Mouse (Mus musculus): ENCODE measurements around the gene Hip1r. TPM values are rescaled to one million over a fixed set of nuclear protein-coding genes. Genes with fewer than 3 reads are reported as not detected.

Hip1r gene
- polyA plus RNA-seq, 1 experiment from 2014 or later = 31.2 TPM

DNA sequence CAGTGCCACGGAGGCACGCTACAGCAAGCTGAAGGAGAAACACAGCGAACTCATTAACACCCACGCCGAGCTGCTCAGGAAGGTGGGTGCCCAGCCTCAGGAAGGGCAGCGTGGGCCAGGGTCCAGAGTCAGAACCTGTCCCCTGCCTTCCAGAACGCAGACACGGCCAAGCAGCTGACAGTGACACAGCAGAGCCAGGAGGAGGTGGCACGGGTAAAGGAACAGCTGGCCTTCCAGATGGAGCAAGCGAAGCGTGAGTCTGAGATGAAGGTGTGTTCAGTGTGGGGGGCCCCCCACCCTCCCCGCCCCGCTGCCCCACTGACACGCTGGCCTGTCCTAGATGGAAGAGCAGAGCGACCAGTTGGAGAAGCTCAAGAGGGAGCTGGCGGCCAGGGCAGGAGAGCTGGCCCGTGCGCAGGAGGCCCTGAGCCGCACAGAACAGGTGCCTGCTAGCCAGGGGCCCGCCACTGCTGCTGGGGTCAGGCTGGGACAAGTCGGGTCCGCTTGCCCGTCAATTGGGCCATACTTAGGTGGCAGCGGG lies 23.9 kb downstream of the Hip1r start:
- H3K27ac ChIP-seq (ENCODE audit: low read length) = no peak overlapping the region
- no peak for ATAC-seq (ENCODE audit: insufficient read depth, low FRiP score)
- WGBS = 86% methylated on average over 24 of the region's 24 CpGs
- H3K9ac ChIP-seq (ENCODE audit: low read length) = no peak overlapping the region
- H3K36me3 ChIP-seq (ENCODE audit: control insufficient read depth, insufficient read depth, low read length) = no peaks in the 10 kb centered on the region
- no peak overlapping the region for H3K4me3 ChIP-seq (replicated peaks; ENCODE audit: low read length)
- no peaks in the 10 kb centered on the region for H3K27me3 ChIP-seq (ENCODE audit: control insufficient read depth, insufficient read depth, low read length)
- H3K9me3 ChIP-seq (replicated peaks; ENCODE audit: control insufficient read depth, low read length) = no peaks in the 10 kb centered on the region
- H3K4me1 ChIP-seq (ENCODE audit: control insufficient read depth, insufficient read depth, low read length) = 0 out of 2 replicates have a peak, but pooled peaks cover 5% of the 10 kb centered on the region
- H3K4me2 ChIP-seq (ENCODE audit: low read depth, low read length) = no peak overlapping the region

DNA sequence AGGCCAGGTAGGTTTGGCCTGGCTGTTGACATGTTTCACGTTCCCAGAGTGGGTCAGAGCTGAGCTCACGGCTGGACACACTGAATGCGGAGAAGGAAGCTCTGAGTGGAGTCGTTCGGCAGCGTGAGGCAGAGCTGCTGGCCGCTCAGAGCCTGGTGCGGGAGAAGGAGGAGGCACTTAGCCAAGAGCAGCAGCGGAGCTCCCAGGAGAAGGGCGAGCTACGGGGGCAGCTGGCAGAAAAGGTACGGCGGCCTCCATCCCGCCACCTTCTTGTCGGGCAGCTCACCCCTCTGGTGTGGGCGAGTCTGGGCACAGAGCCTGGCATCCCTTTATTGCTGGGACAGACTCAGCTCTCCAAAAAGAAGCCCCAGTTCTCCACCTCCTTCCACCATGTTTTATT lies 24.4 kb downstream of the Hip1r start:
- 74% methylated on average over 16 of the region's 16 CpGs for WGBS
- H3K27ac ChIP-seq (ENCODE audit: low read length) = no peak overlapping the region
- H3K4me1 ChIP-seq (ENCODE audit: control insufficient read depth, insufficient read depth, low read length) = no peaks in the 10 kb centered on the region
- no peaks in the 10 kb centered on the region for H3K36me3 ChIP-seq (ENCODE audit: control insufficient read depth, insufficient read depth, low read length)
- H3K27me3 ChIP-seq (ENCODE audit: control insufficient read depth, insufficient read depth, low read length) = no peaks in the 10 kb centered on the region
- H3K9ac ChIP-seq (ENCODE audit: low read length) = no peak overlapping the region
- H3K4me2 ChIP-seq (ENCODE audit: low read depth, low read length) = no peak overlapping the region
- no peaks in the 10 kb centered on the region for H3K9me3 ChIP-seq (replicated peaks; ENCODE audit: control insufficient read depth, low read length)
- no peak overlapping the region for H3K4me3 ChIP-seq (replicated peaks; ENCODE audit: low read length)
- no peak for ATAC-seq (ENCODE audit: insufficient read depth, low FRiP score)

DNA sequence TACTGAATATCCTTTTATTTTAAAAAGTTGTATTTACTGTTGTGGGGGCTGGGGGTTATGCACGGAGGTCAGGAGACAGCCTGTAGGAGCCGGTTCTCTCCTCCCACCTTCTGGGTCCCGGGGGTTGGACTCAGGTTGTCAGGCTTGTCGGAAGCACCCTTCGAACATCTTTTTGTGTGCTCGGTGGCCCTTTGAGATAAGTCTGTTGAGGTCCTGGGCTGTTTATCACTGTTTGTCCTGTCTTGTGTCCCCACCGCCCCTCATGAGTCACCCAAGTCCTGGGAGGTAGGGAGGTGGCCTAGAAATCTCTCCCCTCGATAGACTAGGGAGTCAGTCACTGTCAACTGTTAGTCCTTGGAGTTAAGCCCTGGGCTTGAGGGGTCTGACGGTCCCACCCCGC lies 24.9 kb downstream of the Hip1r start:
- H3K36me3 ChIP-seq (ENCODE audit: control insufficient read depth, insufficient read depth, low read length) = no peaks in the 10 kb centered on the region
- H3K9ac ChIP-seq (ENCODE audit: low read length) = no peak overlapping the region
- WGBS = 68% methylated on average over 10 of the region's 10 CpGs
- no peak overlapping the region for H3K4me3 ChIP-seq (replicated peaks; ENCODE audit: low read length)
- H3K27ac ChIP-seq (ENCODE audit: low read length) = no peak overlapping the region
- H3K4me2 ChIP-seq (ENCODE audit: low read depth, low read length) = no peak overlapping the region
- no peaks in the 10 kb centered on the region for H3K9me3 ChIP-seq (replicated peaks; ENCODE audit: control insufficient read depth, low read length)
- ATAC-seq (ENCODE audit: insufficient read depth, low FRiP score) = no peak
- no peaks in the 10 kb centered on the region for H3K4me1 ChIP-seq (ENCODE audit: control insufficient read depth, insufficient read depth, low read length)
- no peaks in the 10 kb centered on the region for H3K27me3 ChIP-seq (ENCODE audit: control insufficient read depth, insufficient read depth, low read length)

DNA sequence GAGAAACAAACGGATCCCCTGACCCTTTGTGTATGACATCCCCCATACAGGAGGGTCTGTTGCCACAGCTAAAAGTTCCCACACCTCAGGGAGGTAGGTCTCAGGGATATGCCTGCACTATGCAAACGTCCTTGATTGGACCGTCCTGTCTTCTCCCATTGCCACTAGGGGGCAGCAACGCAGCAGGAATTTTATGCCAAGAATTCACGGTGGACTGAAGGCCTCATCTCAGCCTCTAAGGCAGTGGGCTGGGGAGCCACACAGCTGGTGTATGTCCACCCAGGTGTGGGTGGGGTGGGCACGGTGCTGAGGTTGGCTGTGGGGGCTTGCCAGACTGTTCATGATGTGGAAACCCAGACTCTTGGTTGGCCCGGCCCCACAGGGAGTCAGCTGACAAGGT lies 27.4 kb downstream of the Hip1r start:
- H3K36me3 ChIP-seq (ENCODE audit: control insufficient read depth, insufficient read depth, low read length) = peaks cover 1% of the 10 kb centered on the region
- H3K9ac ChIP-seq (ENCODE audit: low read length) = no peak overlapping the region
- no peak overlapping the region for H3K4me2 ChIP-seq (ENCODE audit: low read depth, low read length)
- H3K4me3 ChIP-seq (replicated peaks; ENCODE audit: low read length) = no peak overlapping the region
- no peaks in the 10 kb centered on the region; the same call in 1 of the 2 replicates for H3K4me1 ChIP-seq (ENCODE audit: control insufficient read depth, insufficient read depth, low read length)
- 8% methylated on average over 7 of the region's 7 CpGs for WGBS
- ATAC-seq (ENCODE audit: insufficient read depth, low FRiP score) = peak; percentile 26; the same call in 1 of the 2 replicates
- H3K27ac ChIP-seq (ENCODE audit: low read length) = no peak overlapping the region
- no peaks in the 10 kb centered on the region for H3K9me3 ChIP-seq (replicated peaks; ENCODE audit: control insufficient read depth, low read length)
- no peaks in the 10 kb centered on the region for H3K27me3 ChIP-seq (ENCODE audit: control insufficient read depth, insufficient read depth, low read length)

DNA sequence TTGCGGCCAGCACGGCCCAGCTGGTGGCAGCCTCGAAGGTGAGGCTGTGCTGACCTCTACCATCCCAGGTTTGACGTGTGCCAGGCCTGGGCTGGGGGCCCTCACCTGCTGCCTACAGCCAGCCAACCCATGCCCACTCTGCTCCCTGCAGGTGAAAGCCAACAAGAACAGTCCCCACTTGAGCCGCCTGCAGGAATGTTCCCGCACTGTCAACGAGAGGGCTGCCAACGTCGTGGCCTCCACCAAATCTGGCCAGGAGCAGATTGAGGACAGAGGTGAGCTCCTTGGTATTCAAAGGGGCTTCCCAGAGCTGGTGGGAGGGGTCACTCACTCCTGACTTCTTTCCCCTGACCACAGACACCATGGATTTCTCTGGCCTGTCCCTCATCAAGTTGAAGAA lies 27.8 kb downstream of the Hip1r start:
- WGBS = 57% methylated on average over 9 of the region's 9 CpGs
- Histone ChIP-seq H3K27me3 (ENCODE audit: control insufficient read depth, insufficient read depth, low read length) (no peaks in the 10 kb centered on the region), H3K27ac (ENCODE audit: low read length) (no peak overlapping the region), H3K9me3 (replicated peaks; ENCODE audit: control insufficient read depth, low read length) (no peaks in the 10 kb centered on the region), H3K4me1 (ENCODE audit: control insufficient read depth, insufficient read depth, low read length) (no peaks in the 10 kb centered on the region; the same call in 1 of the 2 replicates), H3K4me3 (replicated peaks; ENCODE audit: low read length) (no peak overlapping the region), H3K9ac (ENCODE audit: low read length) (no peak overlapping the region), H3K36me3 (ENCODE audit: control insufficient read depth, insufficient read depth, low read length) (peaks cover 6% of the 10 kb centered on the region), H3K4me2 (ENCODE audit: low read depth, low read length) (no peak overlapping the region)
- ATAC-seq (ENCODE audit: insufficient read depth, low FRiP score) = no peak

DNA sequence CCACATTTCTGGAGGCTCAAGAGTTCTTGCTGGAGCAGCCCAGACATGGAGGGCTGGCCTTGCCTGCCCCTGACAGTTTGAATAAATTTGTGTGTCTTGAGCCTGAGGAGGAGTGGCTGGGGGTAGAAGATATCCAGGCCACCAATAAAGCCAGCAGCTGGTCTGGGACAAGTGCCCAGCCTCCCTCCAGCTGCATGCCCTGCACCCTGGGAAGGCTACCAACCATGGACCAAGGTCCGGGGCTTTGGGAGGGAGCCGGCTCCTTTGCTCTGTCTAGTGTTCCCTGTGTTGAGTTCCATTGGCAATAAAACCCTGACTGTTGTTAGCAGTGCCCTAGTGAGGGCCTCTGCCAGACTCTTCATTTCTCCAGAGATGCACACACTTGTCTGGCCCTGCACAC lies 29.4 kb downstream of the Hip1r start:
- Histone ChIP-seq H3K27ac (ENCODE audit: low read length) (peak overlapping the region; percentile 13; the same call in 1 of the 2 replicates), H3K4me3 (replicated peaks; ENCODE audit: low read length) (no peak overlapping the region), H3K4me1 (ENCODE audit: control insufficient read depth, insufficient read depth, low read length) (no peaks in the 10 kb centered on the region; the same call in 1 of the 2 replicates), H3K4me2 (ENCODE audit: low read depth, low read length) (no peak overlapping the region), H3K36me3 (ENCODE audit: control insufficient read depth, insufficient read depth, low read length) (peaks cover 12% of the 10 kb centered on the region), H3K9me3 (replicated peaks; ENCODE audit: control insufficient read depth, low read length) (no peaks in the 10 kb centered on the region), H3K9ac (ENCODE audit: low read length) (no peak overlapping the region), H3K27me3 (ENCODE audit: control insufficient read depth, insufficient read depth, low read length) (no peaks in the 10 kb centered on the region)
- ATAC-seq (ENCODE audit: insufficient read depth, low FRiP score) = no peak
- WGBS = 77% methylated on average over 2 of the region's 2 CpGs

DNA sequence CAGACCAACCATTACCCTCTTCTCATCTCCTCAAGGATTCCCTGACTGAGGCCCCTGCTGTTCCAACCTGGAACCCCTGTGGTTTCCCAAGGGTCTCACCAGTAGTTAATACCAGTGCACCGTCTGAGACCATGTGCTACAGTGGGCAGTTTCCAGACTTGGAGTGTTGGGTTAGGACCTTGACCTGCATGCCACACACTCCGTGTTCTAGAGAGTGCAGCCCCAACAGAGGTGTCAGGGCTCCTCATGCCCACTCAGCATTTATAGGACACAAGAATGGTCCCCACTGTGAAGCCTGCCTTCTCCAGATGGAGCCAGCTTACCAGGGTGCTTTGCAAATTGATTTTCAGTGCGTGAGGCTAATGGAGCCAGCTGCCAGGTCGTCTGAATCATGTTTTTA lies 29.9 kb downstream of the Hip1r start:
- 71% methylated on average over 4 of the region's 4 CpGs for WGBS
- Histone ChIP-seq H3K4me2 (ENCODE audit: low read depth, low read length) (no peak overlapping the region), H3K9me3 (replicated peaks; ENCODE audit: control insufficient read depth, low read length) (no peaks in the 10 kb centered on the region), H3K27ac (ENCODE audit: low read length) (peak overlapping the region; percentile 13; the same call in 1 of the 2 replicates), H3K9ac (ENCODE audit: low read length) (no peak overlapping the region), H3K27me3 (ENCODE audit: control insufficient read depth, insufficient read depth, low read length) (no peaks in the 10 kb centered on the region), H3K36me3 (ENCODE audit: control insufficient read depth, insufficient read depth, low read length) (peaks cover 12% of the 10 kb centered on the region), H3K4me3 (replicated peaks; ENCODE audit: low read length) (no peak overlapping the region), H3K4me1 (ENCODE audit: control insufficient read depth, insufficient read depth, low read length) (no peaks in the 10 kb centered on the region; the same call in 1 of the 2 replicates)
- no peak for ATAC-seq (ENCODE audit: insufficient read depth, low FRiP score)

DNA sequence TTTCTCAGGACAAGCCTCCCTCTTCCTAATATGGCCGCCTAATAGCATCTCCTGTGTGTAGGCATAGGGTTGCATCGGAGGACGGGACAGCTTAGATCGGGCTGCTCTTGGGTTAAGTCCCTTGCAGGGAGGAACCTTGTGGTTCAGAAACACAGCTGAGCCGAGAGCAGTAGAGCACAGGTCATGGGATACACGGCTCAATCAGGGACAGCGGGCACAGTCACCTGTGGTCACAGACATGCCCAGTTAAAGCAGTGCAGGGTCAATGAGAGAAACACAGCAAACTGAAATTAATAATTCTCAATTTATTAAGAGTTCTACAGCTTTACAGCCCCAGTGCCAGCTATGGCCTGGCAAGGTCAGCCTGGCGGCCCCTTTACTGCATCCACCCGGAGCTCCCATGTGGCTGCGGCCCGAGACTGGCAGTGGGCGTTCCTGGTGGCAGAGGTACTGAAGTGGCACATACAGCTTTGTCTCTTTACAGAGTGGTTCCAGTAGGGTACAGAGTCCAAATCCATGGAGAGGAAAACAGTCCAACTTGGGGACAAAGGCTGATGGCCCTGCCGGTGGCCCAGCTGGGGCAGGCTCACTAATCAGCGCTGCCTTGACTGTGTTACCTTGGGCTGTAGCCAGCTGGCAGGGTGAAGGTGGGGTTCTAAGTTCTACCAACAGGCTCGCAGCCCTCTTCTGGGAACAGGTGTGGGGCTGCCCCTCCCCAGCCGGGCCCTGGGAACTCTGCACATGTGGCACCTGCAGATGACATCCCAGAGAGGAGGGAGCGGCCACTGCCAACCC lies 31.1 kb downstream of the Hip1r start:
- ATAC-seq (ENCODE audit: insufficient read depth, low FRiP score) = peak; percentile 49; the same call in 1 of the 2 replicates

DNA sequence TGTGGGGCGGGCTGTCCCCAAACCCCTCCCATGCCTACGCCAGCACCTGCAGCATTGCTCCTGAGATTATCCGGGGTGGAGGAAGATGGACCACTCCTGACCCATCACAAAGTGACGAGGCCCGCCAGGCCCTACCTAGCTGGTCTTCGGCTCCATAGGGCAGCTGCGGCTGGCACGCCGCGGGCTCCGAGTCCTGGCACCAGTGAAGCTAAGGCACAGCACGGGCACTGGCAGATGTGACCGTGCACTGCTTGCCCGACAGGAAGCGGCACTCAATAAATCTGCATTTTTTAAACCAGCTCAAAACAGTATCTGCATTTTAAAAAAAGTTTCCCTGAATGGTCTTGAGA lies 31.7 kb downstream of the Hip1r start:
- no peaks in the 10 kb centered on the region for H3K27me3 ChIP-seq (ENCODE audit: control insufficient read depth, insufficient read depth, low read length)
- H3K4me3 ChIP-seq (replicated peaks; ENCODE audit: low read length) = no peak overlapping the region
- H3K36me3 ChIP-seq (ENCODE audit: control insufficient read depth, insufficient read depth, low read length) = peaks cover 19% of the 10 kb centered on the region
- H3K9me3 ChIP-seq (replicated peaks; ENCODE audit: control insufficient read depth, low read length) = no peaks in the 10 kb centered on the region
- WGBS = 88% methylated on average over 15 of the region's 15 CpGs
- H3K4me1 ChIP-seq (ENCODE audit: control insufficient read depth, insufficient read depth, low read length) = peaks cover under 1% of the 10 kb centered on the region
- 0 out of 2 replicates have a peak overlapping the region, but pooled peaks have one; percentile 7 for H3K27ac ChIP-seq (ENCODE audit: low read length)
- H3K9ac ChIP-seq (ENCODE audit: low read length) = no peak overlapping the region
- H3K4me2 ChIP-seq (ENCODE audit: low read depth, low read length) = no peak overlapping the region
- no peak for ATAC-seq (ENCODE audit: insufficient read depth, low FRiP score)

More for the DNA sequence above, 31.1 kb downstream of the Hip1r start:
- Histone ChIP-seq H3K4me2 (ENCODE audit: low read depth, low read length) (no peak overlapping the region), H3K27me3 (ENCODE audit: control insufficient read depth, insufficient read depth, low read length) (no peaks in the 10 kb centered on the region), H3K4me3 (replicated peaks; ENCODE audit: low read length) (no peak overlapping the region), H3K4me1 (ENCODE audit: control insufficient read depth, insufficient read depth, low read length) (no peaks in the 10 kb centered on the region; the same call in 1 of the 2 replicates), H3K36me3 (ENCODE audit: control insufficient read depth, insufficient read depth, low read length) (peaks cover 17% of the 10 kb centered on the region), H3K9ac (ENCODE audit: low read length) (no peak overlapping the region), H3K9me3 (replicated peaks; ENCODE audit: control insufficient read depth, low read length) (no peaks in the 10 kb centered on the region), H3K27ac (ENCODE audit: low read length) (peak overlapping the region; percentile 7; the same call in 1 of the 2 replicates)
- 85% methylated on average over 17 of the region's 17 CpGs for WGBS

Measured in stomach, embryonic 16.5 days (tissue).